Mouse (Mus musculus): ENCODE results near the gene Rbbp5.
"Not testable (repeated sequence)": the region's sequence is repeated elsewhere in the genome, so short reads cannot be mapped to it uniquely, and the experiment has no call there.

Rbbp5 gene

GRCm38 (mm10) chr1:132476928-132477691 is at the start of gene Rbbp5:
Gene Rbbp5 (plus strand): TSS chr1:132477365.
- DNase-seq (ENCODE audit: low spot score in 2 of 2) = peak; percentile 75 to 83

DNA sequence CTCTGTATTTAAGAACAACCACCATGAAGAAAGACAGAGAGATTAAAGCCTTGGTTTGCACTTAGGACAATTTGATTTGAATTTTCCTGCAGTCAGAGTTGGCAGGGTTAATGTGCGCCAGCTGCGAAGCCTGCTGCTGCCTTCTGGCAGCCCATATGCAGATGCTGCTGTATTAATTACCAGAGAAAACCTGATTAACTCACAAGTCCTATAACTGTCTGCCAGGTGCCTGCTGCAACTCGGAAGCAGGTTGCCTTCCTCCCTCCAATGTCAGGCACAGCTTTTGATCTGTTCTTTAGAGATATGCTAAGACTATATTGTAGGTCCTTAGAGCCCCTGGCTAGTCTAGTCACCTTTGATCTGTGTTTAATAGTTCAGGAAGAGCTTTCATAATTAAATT is 46.3 kb upstream of the Rbbp5 start:
- DNase-seq (ENCODE audit: low spot score in 2 of 2) = no peak

DNA sequence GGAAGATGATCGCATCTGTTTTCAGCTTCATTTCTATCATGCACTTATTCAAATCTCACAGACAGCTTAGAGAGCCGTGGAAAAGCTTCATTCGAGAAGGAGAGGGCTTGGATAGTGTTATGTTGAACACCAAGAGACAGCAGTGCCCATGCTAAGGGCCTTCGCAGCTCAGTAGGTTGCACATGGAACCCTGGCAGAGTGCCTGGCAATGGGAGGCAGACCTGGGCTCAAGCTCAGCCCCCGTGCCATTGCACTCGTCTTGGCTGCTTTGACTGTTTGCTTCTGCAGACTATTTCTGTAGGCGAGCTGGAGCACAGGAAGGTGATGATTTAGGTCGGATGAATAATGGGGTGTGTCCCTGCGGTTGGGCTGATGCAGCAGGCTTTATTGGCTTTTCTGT is 45.4 kb upstream of the Rbbp5 start:
- DNase-seq (ENCODE audit: low spot score in 2 of 2) = no peak

DNA sequence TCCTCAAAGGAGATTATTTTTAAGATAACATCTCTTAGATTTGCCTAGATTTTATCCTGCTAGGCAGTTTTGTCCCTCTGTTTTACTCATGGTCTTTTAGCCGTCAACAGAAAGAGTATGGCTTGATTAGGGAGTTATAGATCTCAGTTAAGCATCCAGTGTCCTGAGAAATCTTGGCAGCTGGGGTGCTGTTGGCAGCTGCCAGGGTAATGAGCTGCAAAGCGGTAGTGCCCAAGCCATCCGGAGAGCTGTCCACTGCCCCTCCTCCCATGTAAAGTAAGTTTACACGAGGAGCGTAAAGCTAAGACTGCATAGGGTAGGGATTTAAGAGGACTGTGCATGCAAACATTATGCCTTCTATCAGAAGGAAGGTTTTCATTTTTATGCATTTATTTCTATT is 43.8 kb upstream of the Rbbp5 start:
- DNase-seq (ENCODE audit: low spot score in 2 of 2) = no peak

DNA sequence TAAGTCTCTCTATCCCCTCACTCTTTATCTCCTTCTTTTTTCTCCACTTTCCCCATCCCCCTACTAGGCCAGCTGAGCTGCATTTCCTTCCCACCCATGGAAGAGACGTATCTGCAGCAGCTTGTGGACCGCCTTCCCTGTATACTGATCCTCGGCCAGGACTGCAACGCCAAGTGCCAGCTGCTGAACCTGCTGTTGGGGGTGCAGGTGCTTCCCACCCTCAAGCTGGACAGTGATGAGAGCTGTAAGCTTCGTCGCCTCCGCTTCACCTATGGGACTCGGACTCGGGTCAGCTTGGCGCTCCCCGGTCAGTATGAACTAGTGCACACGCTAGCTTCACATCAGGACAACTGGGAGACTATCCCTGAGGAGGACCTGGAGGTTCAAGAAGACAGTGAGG is 43.1 kb upstream of the Rbbp5 start:
- no peak for DNase-seq (ENCODE audit: low spot score in 2 of 2)

DNA sequence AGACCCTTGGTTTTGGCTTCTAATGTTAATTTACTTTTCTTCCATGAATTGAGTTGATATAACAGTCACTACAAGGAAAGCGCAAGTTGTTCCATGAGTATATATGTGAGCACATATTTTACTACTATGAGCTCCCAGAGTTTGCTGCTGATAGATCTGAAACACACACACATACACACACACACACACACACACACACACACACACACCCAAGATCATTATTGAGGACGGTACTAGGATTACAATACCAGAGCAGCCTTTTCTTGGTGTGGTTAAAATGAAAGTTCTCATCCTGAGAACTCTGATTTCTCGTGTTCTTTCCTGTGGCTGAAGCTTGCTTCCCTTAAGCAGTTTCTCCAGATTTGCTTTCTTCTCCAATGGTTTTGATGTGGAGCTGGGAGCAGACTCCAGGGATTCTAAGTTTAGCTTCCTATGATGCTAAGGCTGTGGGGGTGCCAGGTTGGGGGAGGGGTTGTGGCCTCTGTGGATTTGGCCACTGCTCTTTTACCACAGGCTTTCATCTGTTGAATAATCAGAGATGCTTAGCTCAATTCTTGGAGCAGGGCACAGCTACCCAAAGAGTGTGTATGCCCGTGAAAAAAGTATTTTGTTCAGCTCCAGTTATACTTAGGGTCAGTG is 40.7 kb upstream of the Rbbp5 start:
- no peak for DNase-seq (ENCODE audit: low spot score in 2 of 2)

DNA sequence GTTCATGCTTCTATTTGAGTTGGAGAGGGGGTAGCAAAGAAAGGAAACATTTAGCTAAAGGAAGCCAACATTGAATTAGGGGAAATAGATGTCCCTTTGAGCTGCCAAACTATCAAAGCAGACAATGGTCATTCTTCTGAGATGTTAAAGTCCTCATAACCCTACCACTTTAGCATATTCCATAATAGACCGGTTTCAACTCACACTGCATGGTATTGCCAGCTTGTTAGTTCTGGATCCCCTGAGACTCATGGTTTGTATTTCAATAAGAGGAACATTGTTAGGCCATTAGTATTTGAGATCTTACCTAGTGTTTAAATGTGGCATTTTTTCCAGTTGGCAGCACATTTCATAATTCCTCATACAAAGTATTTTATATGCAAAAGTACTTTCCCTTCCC is 40.2 kb upstream of the Rbbp5 start:
- DNase-seq (ENCODE audit: low spot score in 2 of 2) = no peak

DNA sequence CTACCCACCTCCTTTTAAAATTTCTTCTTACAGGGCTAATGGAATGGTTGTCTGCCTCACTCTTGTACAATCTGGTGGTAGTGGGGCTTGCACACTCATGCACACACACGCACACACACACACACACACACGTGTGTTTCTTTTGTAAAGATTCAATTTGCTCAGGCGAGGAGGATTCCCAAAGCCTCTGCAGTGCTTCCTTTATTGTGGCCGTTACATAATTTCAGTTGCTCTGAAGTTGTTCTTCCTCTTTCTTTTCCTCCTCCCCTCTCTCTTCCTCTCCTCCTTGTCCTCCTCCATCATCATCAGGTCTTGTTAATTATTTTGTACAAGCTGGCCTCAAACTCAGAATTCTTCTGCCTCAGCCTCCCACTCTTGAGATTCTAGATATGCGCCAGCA is 39.8 kb upstream of the Rbbp5 start:
- no peak for DNase-seq (ENCODE audit: low spot score in 2 of 2)

GRCm38 (mm10) chr1:132440896-132441435 is 36.2 kb upstream of the Rbbp5 start:
- no peak for DNase-seq (ENCODE audit: low spot score in 2 of 2)

- no peak for DNase-seq (ENCODE audit: low spot score in 2 of 2)
These were observed 27.4 kb upstream of the Rbbp5 start for GRCm38 (mm10) chr1:132449742-132450141.

- DNase-seq (ENCODE audit: low spot score in 2 of 2) = no peak
These were observed 12.5 kb upstream of the Rbbp5 start for GRCm38 (mm10) chr1:132464651-132465050.

- DNase-seq (ENCODE audit: low spot score in 2 of 2) = no peak
These were observed 8.2 kb upstream of the Rbbp5 start for GRCm38 (mm10) chr1:132468926-132469325.

DNA sequence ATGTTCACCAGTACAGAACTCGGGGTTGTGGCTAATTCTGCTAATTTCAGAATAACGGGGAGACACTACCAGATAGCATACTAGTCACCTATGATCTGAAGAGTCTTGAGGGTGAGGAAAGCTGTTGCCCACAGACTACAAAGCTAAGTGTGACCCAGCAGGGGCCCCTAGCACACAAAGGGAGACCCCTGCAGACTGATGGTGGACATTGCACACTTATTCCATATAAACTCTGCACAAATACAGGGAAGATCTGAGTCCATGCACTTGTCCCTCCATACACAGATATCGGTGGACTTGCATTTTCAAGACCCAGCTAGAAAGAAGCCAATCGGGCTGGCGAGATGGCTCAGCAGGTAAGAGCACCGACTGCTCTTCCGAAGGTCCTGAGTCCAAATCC is 7.6 kb upstream of the Rbbp5 start:
- DNase-seq (ENCODE audit: low spot score in 2 of 2) = no peak

DNA sequence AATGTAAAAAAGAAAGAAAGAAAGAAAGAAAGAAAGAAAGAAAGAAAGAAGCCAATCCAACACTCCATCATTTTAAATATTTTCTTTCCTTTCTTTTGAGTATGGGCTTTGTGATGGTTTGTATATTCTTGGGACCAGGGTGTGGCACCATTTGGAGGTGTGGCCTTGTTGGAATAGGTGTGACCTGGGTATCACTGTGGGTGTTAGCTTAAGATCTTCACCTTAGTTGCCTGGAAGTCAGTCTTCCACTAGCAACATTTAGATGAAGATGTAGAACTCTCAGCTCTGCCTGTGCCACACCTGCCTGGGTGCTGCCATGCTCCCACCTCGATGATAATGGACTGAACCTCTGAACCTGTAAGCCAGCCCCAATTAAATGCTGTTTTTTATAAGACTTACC is 7.1 kb upstream of the Rbbp5 start:
- DNase-seq (ENCODE audit: low spot score in 2 of 2) = not testable (repeated sequence)

- DNase-seq (ENCODE audit: low spot score in 2 of 2) = no peak
These were observed 6.1 kb upstream of the Rbbp5 start for GRCm38 (mm10) chr1:132471032-132471431.

- no peak for DNase-seq (ENCODE audit: low spot score in 2 of 2)
These were observed 5.7 kb upstream of the Rbbp5 start for GRCm38 (mm10) chr1:132471499-132471898.

GRCm38 (mm10) chr1:132472537-132472936 is 4.6 kb upstream of the Rbbp5 start:
- DNase-seq (ENCODE audit: low spot score in 2 of 2) = no peak

DNA sequence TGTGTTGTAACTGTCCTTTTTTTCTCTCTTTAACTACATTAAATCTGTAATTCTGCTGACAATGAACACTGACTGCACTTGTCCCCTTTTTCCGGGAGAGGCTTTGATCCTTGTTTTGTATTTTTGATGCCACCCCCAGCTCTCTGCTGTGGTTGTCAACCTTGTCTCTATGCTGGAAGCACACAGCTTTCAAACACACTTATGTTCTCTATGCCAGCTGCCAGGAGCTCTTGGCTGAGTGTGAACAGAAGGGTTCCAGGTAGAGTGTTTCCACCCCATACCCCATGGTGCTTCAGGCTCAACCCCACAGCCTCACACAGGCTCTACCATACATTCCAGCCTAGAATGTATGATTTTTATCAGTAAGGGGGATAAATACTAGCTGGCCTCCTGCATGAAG is 2.7 kb upstream of the Rbbp5 start:
- no peak for DNase-seq (ENCODE audit: low spot score in 2 of 2)

GRCm38 (mm10) chr1:132476575-132476927 is 614 bp upstream of the Rbbp5 start:
- DNase-seq (ENCODE audit: low spot score in 2 of 2) = no peak

GRCm38 (mm10) chr1:132479438-132479837 is 2.3 kb downstream of the Rbbp5 start:
- DNase-seq (ENCODE audit: low spot score in 2 of 2) = no peak

DNA sequence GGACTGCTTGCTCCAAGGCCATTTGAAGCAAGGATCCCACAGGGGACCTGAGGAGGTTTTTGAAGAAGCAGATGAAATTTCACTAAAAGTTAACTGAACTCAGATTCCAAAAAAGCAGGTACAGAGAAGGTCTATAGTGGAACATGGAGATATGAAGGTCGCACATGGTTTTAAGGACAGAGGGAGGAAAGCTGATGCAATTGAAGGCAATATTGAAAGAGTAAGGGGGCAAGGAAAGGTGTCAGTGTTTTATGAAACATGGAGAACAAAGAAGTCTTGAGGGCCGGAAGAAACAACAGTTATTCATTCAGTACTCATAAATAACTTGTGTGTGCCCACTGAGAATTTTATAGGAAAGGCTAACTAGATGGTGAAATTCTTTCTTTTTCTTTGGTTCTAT is 4.5 kb downstream of the Rbbp5 start:
- no peak for DNase-seq (ENCODE audit: low spot score in 2 of 2)

GRCm38 (mm10) chr1:132483234-132483633 is 6.1 kb downstream of the Rbbp5 start:
- no peak for DNase-seq (ENCODE audit: low spot score in 2 of 2)

GRCm38 (mm10) chr1:132483759-132484158 is 6.6 kb downstream of the Rbbp5 start:
- no peak for DNase-seq (ENCODE audit: low spot score in 2 of 2)

Data from spleen, postnatal 36 days (tissue).